Mouse (Mus musculus) Muller cell, postnatal 12 days (primary cell): ENCODE measurements at regions not wholly inside any gene's neighbourhood (a gene's known extent, or its start where the extent isn't known, plus 50 kb on each side); places are given as distances from the start of the nearest gene placed in this dataset.
"Not testable (repeated sequence)": the region's sequence is repeated elsewhere in the genome, so short reads cannot be mapped to it uniquely, and the experiment has no call there.

Experiments
- DNase-seq: peaks from one replicate; pipeline ENCODE4 v3.0.0-alpha.2; 2015; ENCODE audit errors: inconsistent ontology term

DNA sequence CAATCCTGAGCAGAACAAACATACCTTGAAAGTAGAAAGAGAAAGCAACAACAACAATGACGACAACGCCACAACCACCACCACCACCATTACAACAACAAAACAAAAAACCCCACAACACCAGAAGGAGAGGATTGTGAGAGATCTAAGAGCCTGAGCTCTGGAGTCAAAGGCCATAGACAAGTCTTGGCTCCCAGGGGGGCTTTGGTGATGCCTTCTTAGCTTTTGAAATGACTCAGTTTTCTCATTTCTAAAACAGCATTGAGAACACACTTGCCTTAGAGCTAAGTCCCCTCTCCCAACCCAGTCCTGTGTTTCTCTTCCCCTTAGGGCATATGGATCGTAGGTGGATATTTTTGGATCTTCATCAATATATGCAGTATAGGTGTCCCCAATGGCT is 112.2 kb downstream of the Kif20b start:
- DNase-seq = no peak

DNA sequence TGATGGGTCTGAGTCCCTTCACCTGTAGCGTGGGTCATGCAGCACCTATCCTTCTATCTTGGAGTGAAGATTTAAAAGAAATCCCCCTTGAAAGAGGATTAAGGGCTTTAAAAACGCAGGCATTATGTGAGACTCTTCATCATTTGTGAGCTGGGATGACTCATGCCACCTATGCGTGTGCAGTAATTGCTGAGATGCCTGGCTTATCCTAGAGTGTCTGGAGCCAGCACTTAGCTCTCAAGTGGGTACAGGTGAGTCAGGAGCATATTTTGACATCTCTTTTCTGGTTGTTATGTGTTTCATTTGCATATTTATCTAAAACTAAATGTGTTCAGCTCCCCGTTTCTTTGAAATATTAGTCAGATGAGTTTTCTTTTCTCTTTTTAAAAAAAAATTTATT is 123.4 kb downstream of the Kif20b start:
- DNase-seq = no peak

- no peak for DNase-seq
These were observed 144.3 kb downstream of the Kif20b start for GRCm38 (mm10) chr19:35066352-35066935.

GRCm38 (mm10) chr19:35081126-35081525 is 159.0 kb downstream of the Kif20b start:
- DNase-seq = peak; percentile 70

DNA sequence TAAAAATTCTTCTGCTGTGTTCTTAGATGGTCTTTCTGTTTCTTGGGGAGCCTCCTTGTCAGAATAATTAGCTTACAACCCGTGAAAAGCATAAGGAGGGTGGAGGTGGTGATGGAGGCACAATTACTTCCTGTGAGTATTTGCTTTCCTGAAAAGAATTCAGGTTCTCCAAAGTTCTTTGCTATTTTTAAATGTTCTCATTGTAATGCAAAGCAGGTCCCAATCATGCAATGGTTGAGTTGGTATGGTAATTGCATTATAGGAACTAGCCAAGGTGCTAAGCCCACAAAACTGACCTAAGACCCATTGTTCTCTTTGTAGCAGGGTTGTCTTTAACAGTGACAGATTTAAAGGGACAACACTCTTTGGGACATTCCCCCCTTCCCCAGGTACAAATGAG is 179.1 kb downstream of the Kif20b start:
- DNase-seq = no peak

- DNase-seq = no peak
These were observed 192.2 kb downstream of the Kif20b start for GRCm38 (mm10) chr19:35114313-35114712.

GRCm38 (mm10) chr19:35125278-35125677 is 203.1 kb downstream of the Kif20b start:
- no peak for DNase-seq

DNA sequence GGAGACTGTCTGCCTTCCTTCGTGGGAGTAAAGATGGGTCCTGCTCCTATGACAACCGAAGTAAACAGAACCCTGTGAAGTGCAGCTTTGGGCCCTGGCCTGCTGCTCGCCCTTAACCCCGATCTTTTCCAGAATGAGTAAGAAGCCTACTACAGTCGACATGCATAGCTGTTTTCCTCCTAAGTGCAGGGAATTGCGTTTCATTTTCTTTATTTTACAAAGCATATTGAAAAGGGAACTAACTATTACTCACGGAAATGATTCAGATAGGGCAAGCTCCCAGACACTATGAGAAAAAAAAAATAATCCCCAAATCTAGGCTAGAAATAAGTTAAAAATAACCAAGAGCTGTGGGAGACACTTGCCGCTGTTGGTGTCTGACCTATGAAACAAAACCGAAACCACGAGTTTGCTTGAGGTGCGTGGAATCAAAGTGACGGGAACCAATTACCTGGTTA is 204.5 kb downstream of the Kif20b start:
- no peak for DNase-seq

- peak; percentile 45 for DNase-seq
These were observed 205.9 kb downstream of the Kif20b start for GRCm38 (mm10) chr19:35128104-35128503.

DNA sequence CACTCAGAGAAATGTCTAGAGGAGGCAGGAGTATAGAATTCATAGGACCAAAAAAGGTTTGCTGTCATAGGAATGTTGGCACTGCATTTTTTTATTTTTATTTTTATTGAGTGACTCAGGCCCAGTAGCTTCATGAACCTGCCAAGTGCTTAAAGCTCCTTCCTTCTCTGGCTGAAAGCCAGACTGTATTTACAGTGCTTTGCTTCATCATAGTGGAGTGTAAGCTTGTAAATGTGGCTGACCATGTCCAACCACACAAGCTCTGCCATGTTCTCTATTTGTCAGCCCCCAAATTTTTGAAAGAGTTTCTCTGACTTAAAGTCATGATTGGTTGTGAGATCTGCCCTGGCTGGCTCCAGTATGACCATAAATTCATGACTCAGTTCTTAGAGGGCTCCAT is 221.0 kb downstream of the Kif20b start:
- no peak for DNase-seq

GRCm38 (mm10) chr19:35143781-35144180 is 221.6 kb downstream of the Kif20b start:
- no peak for DNase-seq

- not testable (repeated sequence) for DNase-seq
These were observed 227.3 kb downstream of the Kif20b start for GRCm38 (mm10) chr19:35149476-35149875.

GRCm38 (mm10) chr19:35150780-35151725 is 228.9 kb downstream of the Kif20b start:
- DNase-seq = no peak

DNA sequence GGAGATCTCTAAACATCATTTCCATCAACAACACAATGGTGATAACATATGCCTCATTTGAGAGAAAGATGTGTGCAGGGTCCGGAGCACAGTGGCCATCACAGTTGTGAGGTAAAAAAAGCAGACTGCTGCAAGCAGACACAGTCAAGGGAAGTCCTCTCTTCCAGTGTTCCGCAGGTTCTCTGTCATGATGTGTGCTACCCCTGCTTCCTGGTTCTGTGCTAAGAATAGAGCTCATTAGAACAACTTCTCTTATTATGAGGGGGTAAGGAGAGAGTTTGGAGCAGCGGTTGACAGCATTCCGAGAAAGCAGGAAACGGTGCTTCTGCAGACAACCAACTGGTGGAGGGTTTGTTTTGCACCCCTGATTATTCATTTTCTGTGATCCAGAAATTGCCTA is 229.7 kb downstream of the Kif20b start:
- no peak for DNase-seq

DNA sequence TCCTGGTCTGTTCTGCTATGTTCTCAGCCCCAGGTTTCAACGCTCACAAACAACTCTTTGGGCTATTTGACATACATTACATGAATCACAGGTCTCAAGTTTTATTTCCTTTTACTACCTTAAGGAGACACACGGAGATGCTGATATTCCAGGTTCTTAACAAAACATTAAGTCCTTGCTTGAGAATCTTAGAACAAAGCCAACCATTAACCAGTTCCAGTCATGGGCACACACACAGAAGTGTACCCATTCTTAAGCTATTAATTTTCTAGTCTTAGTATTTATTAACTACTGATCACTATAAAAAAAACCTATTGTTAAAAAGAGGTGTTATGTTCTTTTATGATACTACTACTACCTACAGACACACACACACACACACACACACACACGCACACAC is 235.7 kb downstream of the Kif20b start:
- no peak for DNase-seq

- no peak for DNase-seq
These were observed 242.6 kb downstream of the Kif20b start for GRCm38 (mm10) chr19:35164727-35165126.

GRCm38 (mm10) chr19:35170554-35170953 is 248.4 kb downstream of the Kif20b start:
- no peak for DNase-seq

GRCm38 (mm10) chr19:35180102-35180501 is 257.9 kb downstream of the Kif20b start:
- no peak for DNase-seq

GRCm38 (mm10) chr19:35205557-35206239 is 283.5 kb downstream of the Kif20b start:
- DNase-seq = no peak

- DNase-seq = no peak
These were observed 322.0 kb downstream of the Kif20b start for GRCm38 (mm10) chr19:35244188-35244587.

- no peak for DNase-seq
These were observed 325.4 kb downstream of the Kif20b start for GRCm38 (mm10) chr19:35247531-35247930.

DNA sequence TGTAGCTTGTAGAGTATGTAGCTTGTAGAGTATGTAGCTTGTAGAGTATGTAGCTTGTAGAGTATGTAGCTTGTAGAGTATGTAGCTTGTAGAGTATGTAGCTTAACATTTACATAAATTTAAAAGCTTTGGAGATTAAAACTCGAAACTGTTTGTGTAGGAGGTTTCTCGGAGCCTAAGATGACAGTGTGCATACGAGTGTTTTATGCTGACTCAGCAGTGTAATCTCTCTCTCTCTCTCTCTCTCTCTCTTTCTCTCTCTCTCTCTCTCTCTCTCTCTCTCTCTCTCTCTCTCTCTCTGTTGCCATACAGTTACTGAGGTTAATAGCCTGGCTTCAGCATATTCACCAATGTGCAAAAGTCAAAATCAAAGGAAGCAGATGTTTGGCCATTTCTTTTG is 336.5 kb downstream of the Kif20b start:
- DNase-seq = not testable (repeated sequence)
